Mouse (Mus musculus): Measurements from ENCODE around the gene Nol12. TPM values are rescaled to one million over a fixed set of nuclear protein-coding genes. Genes with fewer than 3 reads are reported as not detected.

Nol12 gene
- polyA plus RNA-seq, 1 experiment from 2014 or later: 60.5 TPM

DNA sequence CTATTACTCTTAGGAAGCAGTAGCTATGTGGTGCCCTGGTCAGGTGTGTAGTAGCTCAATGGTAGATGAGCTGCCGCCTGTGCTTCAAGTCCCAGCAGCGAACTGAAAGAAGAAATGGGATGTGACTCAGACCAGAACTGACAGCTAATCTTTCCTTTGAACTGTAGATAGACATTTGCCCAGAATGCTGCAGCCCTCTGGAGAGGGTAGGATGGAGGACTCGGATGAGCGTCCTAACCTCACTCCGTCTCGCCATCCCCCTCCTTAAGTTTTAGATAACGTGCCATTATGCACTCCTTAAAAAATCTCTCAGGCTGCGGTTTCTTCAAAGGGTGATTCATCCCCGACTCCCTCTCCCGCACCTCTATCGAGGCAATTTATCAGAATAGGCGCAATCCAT, 14.8 kb upstream of the Nol12 start:
- ATAC-seq (ENCODE audit: insufficient number of reproducible peaks, insufficient read depth, low FRiP score, low TSS enrichment): no peak
- no peaks in the 10 kb centered on the region for H3K27me3 ChIP-seq
- H3K9ac ChIP-seq: no peak overlapping the region
- 85% methylated on average over 12 of the region's 12 CpGs for WGBS
- 0 out of 2 replicates have a peak overlapping the region, but pooled peaks have one; percentile 1 for H3K27ac ChIP-seq
- no peaks in the 10 kb centered on the region for H3K9me3 ChIP-seq
- no peak overlapping the region for H3K4me2 ChIP-seq (replicated peaks)
- H3K4me1 ChIP-seq: peaks cover 31% of the 10 kb centered on the region
- no peak overlapping the region for H3K4me3 ChIP-seq
- H3K36me3 ChIP-seq: peaks cover 23% of the 10 kb centered on the region

GRCm38 (mm10) chr15:78922700-78923099, 12.0 kb upstream of the Nol12 start:
- Histone ChIP-seq H3K27me3 (no peaks in the 10 kb centered on the region), H3K9me3 (no peaks in the 10 kb centered on the region), H3K27ac (no peak overlapping the region), H3K9ac (no peak overlapping the region), H3K4me1 (peaks cover 31% of the 10 kb centered on the region), H3K36me3 (peaks cover 17% of the 10 kb centered on the region), H3K4me2 (replicated peaks) (no peak overlapping the region), H3K4me3 (no peak overlapping the region)
- 84% methylated on average over 7 of the region's 7 CpGs for WGBS
- no peak for ATAC-seq (ENCODE audit: insufficient number of reproducible peaks, insufficient read depth, low FRiP score, low TSS enrichment)

DNA sequence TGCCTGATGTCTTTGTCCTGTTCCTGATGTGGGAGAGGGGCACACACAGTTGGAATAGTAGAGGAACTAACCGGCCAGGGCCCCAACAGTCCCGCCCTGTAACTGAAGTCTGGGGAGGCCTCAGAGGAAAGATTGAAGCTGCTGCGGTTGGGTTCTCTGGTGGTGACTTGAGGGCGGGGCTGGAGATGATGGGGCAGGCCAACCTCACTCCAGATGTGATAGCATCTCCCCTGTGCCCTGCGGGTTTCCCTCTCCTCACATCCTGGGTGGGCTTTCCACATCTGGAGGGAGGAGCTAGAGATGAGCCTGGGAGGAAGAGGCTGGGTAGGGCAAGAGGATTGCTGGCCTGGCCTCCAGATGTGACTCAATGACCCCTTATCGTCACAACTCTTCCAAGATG, 11.1 kb upstream of the Nol12 start:
- Histone ChIP-seq H3K9me3 (no peaks in the 10 kb centered on the region), H3K36me3 (peaks cover 10% of the 10 kb centered on the region), H3K4me3 (no peak overlapping the region), H3K4me1 (peaks cover 36% of the 10 kb centered on the region), H3K27me3 (no peaks in the 10 kb centered on the region), H3K27ac (peak overlapping the region; percentile 63; the same call in 1 of the 2 replicates), H3K9ac (no peak overlapping the region), H3K4me2 (replicated peaks) (no peak overlapping the region)
- 39% methylated on average over 6 of the region's 6 CpGs for WGBS
- no peak for ATAC-seq (ENCODE audit: insufficient number of reproducible peaks, insufficient read depth, low FRiP score, low TSS enrichment)

DNA sequence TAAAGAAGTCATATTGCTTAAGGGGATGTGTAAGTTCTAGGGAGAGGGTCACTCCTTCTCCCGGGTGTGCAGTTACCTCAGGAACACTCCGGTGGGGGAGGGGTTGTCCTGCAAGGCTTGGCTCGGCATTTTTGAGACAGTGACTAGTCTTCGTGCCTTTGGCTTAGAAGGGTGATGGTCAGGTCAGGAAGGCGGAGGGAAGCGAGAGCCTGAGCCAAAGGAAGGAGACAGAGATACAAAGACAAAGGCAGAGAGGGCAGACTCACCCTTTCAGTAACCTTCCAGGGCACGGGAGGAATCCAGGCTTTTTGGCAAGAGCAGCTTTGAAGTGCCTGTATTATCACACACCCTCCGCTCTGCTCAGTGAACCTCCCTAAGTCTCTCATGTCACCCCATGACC, 9.6 kb upstream of the Nol12 start:
- H3K27me3 ChIP-seq: no peaks in the 10 kb centered on the region
- H3K9me3 ChIP-seq: no peaks in the 10 kb centered on the region
- ATAC-seq (ENCODE audit: insufficient number of reproducible peaks, insufficient read depth, low FRiP score, low TSS enrichment): no peak
- no peak overlapping the region for H3K4me3 ChIP-seq
- H3K9ac ChIP-seq: peak overlapping the region; percentile 42; the same call in 1 of the 2 replicates
- H3K27ac ChIP-seq: peak overlapping the region; percentile 98
- no peak overlapping the region for H3K4me2 ChIP-seq (replicated peaks)
- peaks cover 36% of the 10 kb centered on the region for H3K4me1 ChIP-seq
- 35% methylated on average over 8 of the region's 8 CpGs for WGBS
- H3K36me3 ChIP-seq: peaks cover 14% of the 10 kb centered on the region

DNA sequence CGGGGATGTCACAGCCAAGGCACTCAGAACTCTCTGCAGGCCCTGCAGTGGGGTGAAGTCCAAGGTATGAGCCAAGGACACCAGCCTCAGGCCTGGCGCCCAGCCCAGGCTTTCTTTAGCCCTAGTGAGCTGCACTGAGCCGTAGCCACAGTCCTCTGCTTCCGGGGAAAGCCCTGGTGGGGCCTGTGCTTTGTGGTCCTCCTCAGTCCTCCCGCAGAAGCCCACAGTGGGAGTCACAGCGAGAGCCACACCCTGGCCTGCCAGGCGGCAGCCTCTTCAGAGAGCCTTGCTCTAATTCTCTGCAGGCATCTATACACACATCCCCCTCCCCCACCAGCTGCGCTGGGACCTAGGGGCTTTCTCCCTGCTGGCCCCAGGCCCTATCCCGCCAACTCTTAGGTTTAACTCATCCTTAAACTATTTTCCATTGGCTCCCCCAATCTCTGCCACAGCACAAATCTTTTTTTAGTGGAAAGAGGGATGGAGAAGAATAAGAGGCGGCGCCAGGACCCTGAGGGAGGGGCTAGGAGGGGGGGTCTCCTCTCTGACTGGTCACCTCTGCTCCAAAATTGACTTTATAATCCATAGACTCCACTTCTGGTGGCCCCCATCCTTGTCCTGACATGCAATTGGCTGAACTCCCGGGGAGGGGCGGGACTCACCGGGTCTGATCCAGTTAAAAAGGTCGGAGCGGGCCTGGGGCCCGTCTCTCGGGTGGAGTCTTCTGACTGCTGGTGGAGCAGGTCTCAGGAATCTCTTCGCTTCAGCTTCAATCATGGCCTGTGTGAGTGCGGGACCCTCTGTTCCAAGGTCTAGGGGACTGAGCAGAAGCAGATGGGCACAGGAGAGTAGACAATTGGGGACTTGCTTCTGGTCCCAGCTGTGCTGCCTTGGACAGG, 8.5 kb upstream of the Nol12 start, which contains the start of gene Lgals1:
TSS of gene Lgals1 (plus strand) at position 705 of the 899 bp plus-strand sequence.
- peaks cover 36% of the 10 kb centered on the region for H3K4me1 ChIP-seq
- peak within 1 kb of the TSS; percentile 55 for H3K9ac ChIP-seq
- WGBS: 4% methylated on average over 20 of the region's 20 CpGs
- H3K9me3 ChIP-seq: no peaks in the 10 kb centered on the region
- H3K36me3 ChIP-seq: peaks cover 15% of the 10 kb centered on the region
- peak within 1 kb of the TSS; percentile 53 for H3K4me3 ChIP-seq
- H3K27ac ChIP-seq: peak within 1 kb of the TSS; percentile 98
- ATAC-seq (ENCODE audit: insufficient number of reproducible peaks, insufficient read depth, low FRiP score, low TSS enrichment): peak; percentile 75
- peak within 1 kb of the TSS; percentile 67 for H3K4me2 ChIP-seq (replicated peaks)
- no peaks in the 10 kb centered on the region for H3K27me3 ChIP-seq

GRCm38 (mm10) chr15:78927021-78927787, 7.5 kb upstream of the Nol12 start:
- Histone ChIP-seq H3K4me3 (peak overlapping the region; percentile 53), H3K36me3 (peaks cover 15% of the 10 kb centered on the region), H3K9me3 (no peaks in the 10 kb centered on the region), H3K4me2 (replicated peaks) (peak overlapping the region; percentile 67), H3K27ac (peak overlapping the region; percentile 98), H3K27me3 (no peaks in the 10 kb centered on the region), H3K9ac (peak overlapping the region; percentile 55), H3K4me1 (peaks cover 36% of the 10 kb centered on the region)
- WGBS: 12% methylated on average over 15 of the region's 15 CpGs
- ATAC-seq (ENCODE audit: insufficient number of reproducible peaks, insufficient read depth, low FRiP score, low TSS enrichment): no peak

DNA sequence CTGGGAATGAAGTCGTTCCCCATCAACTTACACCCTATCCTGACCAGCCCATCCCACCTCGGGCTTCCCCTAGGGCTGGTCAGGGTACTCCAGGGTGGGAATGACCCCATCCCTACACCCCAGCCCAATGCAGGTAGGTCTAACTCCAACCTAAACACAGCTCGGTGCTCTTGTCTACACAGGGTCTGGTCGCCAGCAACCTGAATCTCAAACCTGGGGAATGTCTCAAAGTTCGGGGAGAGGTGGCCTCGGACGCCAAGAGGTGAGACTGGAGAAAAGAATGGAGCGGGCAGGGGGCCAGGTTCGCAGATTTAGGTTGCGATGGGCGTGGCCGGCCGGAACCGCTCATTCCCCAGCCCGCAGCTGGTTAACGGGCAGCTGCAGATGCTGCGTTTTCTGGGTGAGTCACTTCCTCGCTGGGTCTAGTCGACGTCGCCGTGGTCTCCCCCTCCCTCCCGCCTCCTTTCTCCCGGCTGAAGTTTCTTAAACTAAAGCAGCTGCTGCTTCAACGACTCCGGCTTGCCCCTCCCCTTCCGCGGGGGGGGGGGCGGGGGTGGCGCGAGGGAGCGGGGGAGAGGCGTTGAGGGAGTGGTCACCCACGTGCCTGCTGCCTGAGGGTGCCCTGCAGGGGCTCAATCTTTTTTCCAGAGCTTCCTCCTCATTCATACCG, 6.8 kb upstream of the Nol12 start:
- peak; percentile 64 for ATAC-seq (ENCODE audit: insufficient number of reproducible peaks, insufficient read depth, low FRiP score, low TSS enrichment)
- Histone ChIP-seq H3K9ac (peak overlapping the region; percentile 55), H3K36me3 (peaks cover 15% of the 10 kb centered on the region), H3K4me1 (peaks cover 36% of the 10 kb centered on the region), H3K9me3 (no peaks in the 10 kb centered on the region), H3K4me2 (replicated peaks) (peak overlapping the region; percentile 67), H3K27ac (peak overlapping the region; percentile 98), H3K27me3 (no peaks in the 10 kb centered on the region), H3K4me3 (peak overlapping the region; percentile 53)
- WGBS: under 1% methylated on average over 33 of the region's 35 CpGs

GRCm38 (mm10) chr15:78928539-78928938, 6.2 kb upstream of the Nol12 start:
- Histone ChIP-seq H3K27me3 (no peaks in the 10 kb centered on the region), H3K36me3 (peaks cover 15% of the 10 kb centered on the region), H3K4me2 (replicated peaks) (peak overlapping the region; percentile 67), H3K4me3 (peak overlapping the region; percentile 53), H3K4me1 (peaks cover 30% of the 10 kb centered on the region), H3K9ac (peak overlapping the region; percentile 55; the same call in 1 of the 2 replicates), H3K9me3 (no peaks in the 10 kb centered on the region), H3K27ac (peak overlapping the region; percentile 98)
- 45% methylated on average over 8 of the region's 8 CpGs for WGBS
- ATAC-seq (ENCODE audit: insufficient number of reproducible peaks, insufficient read depth, low FRiP score, low TSS enrichment): no peak

- H3K27me3 ChIP-seq: no peaks in the 10 kb centered on the region
- peaks cover 15% of the 10 kb centered on the region for H3K36me3 ChIP-seq
- no peak overlapping the region for H3K27ac ChIP-seq
- H3K9ac ChIP-seq: no peak overlapping the region
- no peaks in the 10 kb centered on the region for H3K9me3 ChIP-seq
- no peak overlapping the region for H3K4me2 ChIP-seq (replicated peaks)
- no peak for ATAC-seq (ENCODE audit: insufficient number of reproducible peaks, insufficient read depth, low FRiP score, low TSS enrichment)
- H3K4me1 ChIP-seq: peaks cover 22% of the 10 kb centered on the region
- no peak overlapping the region for H3K4me3 ChIP-seq
- WGBS: 85% methylated on average over 6 of the region's 6 CpGs
Observed at GRCm38 (mm10) chr15:78930192-78930706, 4.5 kb upstream of the Nol12 start.

GRCm38 (mm10) chr15:78930801-78931426, 3.8 kb upstream of the Nol12 start:
- H3K27ac ChIP-seq: peak overlapping the region; percentile 50; the same call in 1 of the 2 replicates

GRCm38 (mm10) chr15:78931577-78931976, 3.2 kb upstream of the Nol12 start:
- Histone ChIP-seq H3K27me3 (no peaks in the 10 kb centered on the region), H3K9me3 (no peaks in the 10 kb centered on the region), H3K9ac (no peak overlapping the region), H3K4me2 (replicated peaks) (no peak overlapping the region), H3K36me3 (peaks cover 19% of the 10 kb centered on the region), H3K27ac (no peak overlapping the region), H3K4me3 (no peak overlapping the region), H3K4me1 (peaks cover 17% of the 10 kb centered on the region)
- WGBS: 32% methylated on average over 3 of the region's 3 CpGs
- ATAC-seq (ENCODE audit: insufficient number of reproducible peaks, insufficient read depth, low FRiP score, low TSS enrichment): no peak

More at GRCm38 (mm10) chr15:78930801-78931426, 3.8 kb upstream of the Nol12 start:
- Histone ChIP-seq H3K36me3 (peaks cover 15% of the 10 kb centered on the region), H3K4me2 (replicated peaks) (no peak overlapping the region), H3K9me3 (no peaks in the 10 kb centered on the region), H3K9ac (no peak overlapping the region), H3K4me3 (no peak overlapping the region), H3K27me3 (no peaks in the 10 kb centered on the region), H3K4me1 (peaks cover 19% of the 10 kb centered on the region)
- no peak for ATAC-seq (ENCODE audit: insufficient number of reproducible peaks, insufficient read depth, low FRiP score, low TSS enrichment)
- 86% methylated on average over 7 of the region's 7 CpGs for WGBS
